Mouse (Mus musculus): ENCODE results near the gene Cyp17a1. TPM values are rescaled to one million over a fixed set of nuclear protein-coding genes. Genes with fewer than 3 reads are reported as not detected.
A peak's percentile ranks its signal among the peaks of the same experiment; 100 is the strongest.

Gene Cyp17a1
- total and polyA plus RNA-seq, 2 experiments from 2014 or later: not detected

- 75% methylated on average over 14 of the region's 14 CpGs for WGBS
Observed at GRCm38 (mm10) chr19:46620016-46620808, 52.8 kb downstream of the Cyp17a1 start.

GRCm38 (mm10) chr19:46619518-46619917 is 53.5 kb downstream of the Cyp17a1 start:
- Histone ChIP-seq H3K9ac (replicated peaks; ENCODE audit: low read length) (no peak overlapping the region), H3K27ac (no peak overlapping the region), H3K4me2 (ENCODE audit: low read depth, low read length) (no peak overlapping the region), H3K27me3 (ENCODE audit: insufficient read depth, low read length) (no peaks in the 10 kb centered on the region), H3K4me1 (ENCODE audit: insufficient read depth, low read length) (peaks cover 28% of the 10 kb centered on the region), H3K9me3 (ENCODE audit: low read length) (no peaks in the 10 kb centered on the region), H3K4me3 (ENCODE audit: low read length) (no peak overlapping the region), H3K36me3 (ENCODE audit: insufficient read depth, low read length) (no peaks in the 10 kb centered on the region)
- ATAC-seq: no peak
- TF ChIP-seq CTCF (IDR thresholded peaks at IDR 0.05; ENCODE audit: low read depth): no peak
- no peak for DNase-seq (ENCODE audit: low spot score)
- WGBS: 88% methylated on average over 6 of the region's 6 CpGs

More at GRCm38 (mm10) chr19:46620016-46620808, 52.8 kb downstream of the Cyp17a1 start:
- Histone ChIP-seq H3K4me3 (ENCODE audit: low read length) (no peak overlapping the region), H3K9ac (replicated peaks; ENCODE audit: low read length) (no peak overlapping the region), H3K27ac (peak overlapping the region; percentile 20; the same call in 1 of the 2 replicates), H3K27me3 (ENCODE audit: insufficient read depth, low read length) (no peaks in the 10 kb centered on the region), H3K36me3 (ENCODE audit: insufficient read depth, low read length) (no peaks in the 10 kb centered on the region), H3K9me3 (ENCODE audit: low read length) (no peaks in the 10 kb centered on the region), H3K4me2 (ENCODE audit: low read depth, low read length) (no peak overlapping the region), H3K4me1 (ENCODE audit: insufficient read depth, low read length) (peaks cover 29% of the 10 kb centered on the region)
- ATAC-seq (no peak), DNase-seq (ENCODE audit: low spot score) (no peak)
- no peak for TF ChIP-seq CTCF (IDR thresholded peaks at IDR 0.05; ENCODE audit: low read depth)

GRCm38 (mm10) chr19:46619001-46619400 is 54.0 kb downstream of the Cyp17a1 start:
- Histone ChIP-seq H3K4me2 (ENCODE audit: low read depth, low read length) (no peak overlapping the region), H3K4me3 (ENCODE audit: low read length) (no peak overlapping the region), H3K27ac (no peak overlapping the region), H3K9ac (replicated peaks; ENCODE audit: low read length) (no peak overlapping the region), H3K27me3 (ENCODE audit: insufficient read depth, low read length) (no peaks in the 10 kb centered on the region), H3K36me3 (ENCODE audit: insufficient read depth, low read length) (0 out of 2 replicates have a peak, but pooled peaks cover under 1% of the 10 kb centered on the region), H3K4me1 (ENCODE audit: insufficient read depth, low read length) (peaks cover 23% of the 10 kb centered on the region), H3K9me3 (ENCODE audit: low read length) (no peaks in the 10 kb centered on the region)
- TF ChIP-seq CTCF (IDR thresholded peaks at IDR 0.05; ENCODE audit: low read depth): no peak
- no peak for ATAC-seq
- WGBS: 46% methylated on average over 19 of the region's 19 CpGs
- DNase-seq (ENCODE audit: low spot score): no peak

- WGBS: 53% methylated on average over 9 of the region's 9 CpGs
- H3K27ac ChIP-seq: no peak overlapping the region
- no peak for ATAC-seq
Observed at GRCm38 (mm10) chr19:46618322-46618721, 54.6 kb downstream of the Cyp17a1 start.

GRCm38 (mm10) chr19:46617361-46617760 is 55.6 kb downstream of the Cyp17a1 start:
- no peak for ATAC-seq
- no peak overlapping the region for H3K27ac ChIP-seq
- no peak for TF ChIP-seq CTCF (IDR thresholded peaks at IDR 0.05; ENCODE audit: low read depth)
- peaks cover 10% of the 10 kb centered on the region; the same call in 1 of the 2 replicates for H3K36me3 ChIP-seq (ENCODE audit: insufficient read depth, low read length)
- peaks cover 15% of the 10 kb centered on the region; the same call in 1 of the 2 replicates for H3K4me1 ChIP-seq (ENCODE audit: insufficient read depth, low read length)
- H3K27me3 ChIP-seq (ENCODE audit: insufficient read depth, low read length): no peaks in the 10 kb centered on the region
- H3K9ac ChIP-seq (replicated peaks; ENCODE audit: low read length): no peak overlapping the region
- DNase-seq (ENCODE audit: low spot score): no peak
- H3K9me3 ChIP-seq (ENCODE audit: low read length): no peaks in the 10 kb centered on the region
- no peak overlapping the region for H3K4me3 ChIP-seq (ENCODE audit: low read length)
- WGBS: 85% methylated on average over 8 of the region's 8 CpGs
- H3K4me2 ChIP-seq (ENCODE audit: low read depth, low read length): no peak overlapping the region

More at GRCm38 (mm10) chr19:46618322-46618721, 54.6 kb downstream of the Cyp17a1 start:
- DNase-seq (ENCODE audit: low spot score): peak; percentile 16
- Histone ChIP-seq H3K4me3 (ENCODE audit: low read length) (no peak overlapping the region), H3K9me3 (ENCODE audit: low read length) (no peaks in the 10 kb centered on the region), H3K9ac (replicated peaks; ENCODE audit: low read length) (no peak overlapping the region), H3K36me3 (ENCODE audit: insufficient read depth, low read length) (peaks cover 7% of the 10 kb centered on the region; the same call in 1 of the 2 replicates), H3K27me3 (ENCODE audit: insufficient read depth, low read length) (no peaks in the 10 kb centered on the region), H3K4me1 (ENCODE audit: insufficient read depth, low read length) (peaks cover 19% of the 10 kb centered on the region; the same call in 1 of the 2 replicates), H3K4me2 (ENCODE audit: low read depth, low read length) (no peak overlapping the region)
- no peak for TF ChIP-seq CTCF (IDR thresholded peaks at IDR 0.05; ENCODE audit: low read depth)

Other genes starting within 250 kb of the Cyp17a1 start
- 108 and 115 TPM in 2 replicates for gene Trim8, start 171.5 kb downstream of the Cyp17a1 start, total RNA-seq (2014; rRNA removed)
- 28.8 and 29.7 TPM in 2 replicates for gene Trim8, start 171.5 kb downstream of the Cyp17a1 start, polyA plus RNA-seq (2015; fragmentation: Nextera tagmentation; extraction: Ambion mirVana)
- gene Arl3, start 100.0 kb downstream of the Cyp17a1 start, total RNA-seq (2014; rRNA removed): 66.2 and 71.1 TPM in 2 replicates
- 220 and 224 TPM in 2 replicates for gene Arl3, start 100.0 kb downstream of the Cyp17a1 start, polyA plus RNA-seq (2015; fragmentation: Nextera tagmentation; extraction: Ambion mirVana)
- gene Sfxn2, start 99.8 kb downstream of the Cyp17a1 start, total RNA-seq (2014; rRNA removed): 8.1 and 10.2 TPM in 2 replicates
- 12.0 and 13.0 TPM in 2 replicates for gene Sfxn2, start 99.8 kb downstream of the Cyp17a1 start, polyA plus RNA-seq (2015; fragmentation: Nextera tagmentation; extraction: Ambion mirVana)
- 52.3 and 56.9 TPM in 2 replicates for gene Wbp1l, start 74.1 kb downstream of the Cyp17a1 start, total RNA-seq (2014; rRNA removed)
- 30.3 and 31.6 TPM in 2 replicates for gene Wbp1l, start 74.1 kb downstream of the Cyp17a1 start, polyA plus RNA-seq (2015; fragmentation: Nextera tagmentation; extraction: Ambion mirVana)
- 9.3 and 11.2 TPM in 2 replicates for gene Borcs7, start 16.7 kb upstream of the Cyp17a1 start, total RNA-seq (2014; rRNA removed)
- 37.1 and 38.9 TPM in 2 replicates for gene Borcs7, start 16.7 kb upstream of the Cyp17a1 start, polyA plus RNA-seq (2015; fragmentation: Nextera tagmentation; extraction: Ambion mirVana)
- gene As3mt, start 34.3 kb upstream of the Cyp17a1 start, total RNA-seq (2014; rRNA removed): 16.0 and 19.0 TPM in 2 replicates
- gene As3mt, start 34.3 kb upstream of the Cyp17a1 start, polyA plus RNA-seq (2015; fragmentation: Nextera tagmentation; extraction: Ambion mirVana): 32.9 and 34.9 TPM in 2 replicates
- gene Cnnm2, start 88.4 kb upstream of the Cyp17a1 start, total RNA-seq (2014; rRNA removed): 45.7 and 47.2 TPM in 2 replicates
- 9.5 and 9.6 TPM in 2 replicates for gene Cnnm2, start 88.4 kb upstream of the Cyp17a1 start, polyA plus RNA-seq (2015; fragmentation: Nextera tagmentation; extraction: Ambion mirVana)